In genomic region chr15:79093083-79093839, GRCm38 (mm10) we compare ENCODE assay signal across 8 mouse cellular contexts. TPM values are rescaled to one million over a fixed set of nuclear protein-coding genes. Genes with fewer than 3 reads are reported as not detected.
DNase-seq lines count a peak whose midpoint lies in the region; ATAC-seq and TF ChIP-seq lines count a peak whose summit lies in the region.

No protein-coding gene starts in this region.

- no peak for TF ChIP-seq POLR2A in liver, adult 2 months (IDR thresholded peaks at IDR 0.05; ENCODE audit: extremely low read depth, insufficient read depth, low read length)
- TF ChIP-seq POLR2A in embryonic fibroblast, embryonic 13.5 days (IDR thresholded peaks at IDR 0.05; ENCODE audit: low read depth, low read length), result no peak

- no peaks in the 10 kb centered on the region for H3K9me3 ChIP-seq in liver, embryonic 12.5 days (replicated peaks)
- no peaks in the 10 kb centered on the region for H3K9me3 ChIP-seq in stomach, embryonic 14.5 days (ENCODE audit: control insufficient read depth, low read depth, low read length)
- H3K9me3 ChIP-seq in forebrain, embryonic 13.5 days (replicated peaks), result no peaks in the 10 kb centered on the region

- no peak overlapping the region for H3K4me2 ChIP-seq in liver, embryonic 12.5 days
- no peak overlapping the region for H3K4me2 ChIP-seq in stomach, embryonic 14.5 days (replicated peaks; ENCODE audit: low read depth, low read length)
- no peak overlapping the region for H3K4me2 ChIP-seq in forebrain, embryonic 13.5 days

- no peak overlapping the region for H3K4me3 ChIP-seq in liver, adult 2 months (ENCODE audit: insufficient read depth, low read depth, low read length)
- no peak overlapping the region for H3K4me3 ChIP-seq in liver, embryonic 12.5 days
- no peak overlapping the region for H3K4me3 ChIP-seq in embryonic fibroblast, embryonic 13.5 days (ENCODE audit: insufficient read depth, low read length)
- H3K4me3 ChIP-seq in stomach, embryonic 14.5 days (ENCODE audit: low read depth, low read length), result no peak overlapping the region
- no peak overlapping the region for H3K4me3 ChIP-seq in forebrain, embryonic 13.5 days

- peak; percentile 61 for TF ChIP-seq CTCF in liver, adult 2 months (IDR thresholded peaks at IDR 0.05; ENCODE audit: low read depth, low read length)
- peak; percentile 85; the same call in 1 of the 2 replicates for TF ChIP-seq CTCF in embryonic fibroblast, embryonic 13.5 days (IDR thresholded peaks at IDR 0.05; ENCODE audit: borderline replicate concordance, insufficient read depth, low read length)

- H3K9ac ChIP-seq in liver, adult 2 months (ENCODE audit: low read depth, low read length), result no peak overlapping the region
- H3K9ac ChIP-seq in liver, embryonic 12.5 days, result no peak overlapping the region
- H3K9ac ChIP-seq in stomach, embryonic 14.5 days (replicated peaks; ENCODE audit: low read depth, low read length), result no peak overlapping the region
- H3K9ac ChIP-seq in forebrain, embryonic 13.5 days, result no peak overlapping the region

- no peak overlapping the region for H3K27ac ChIP-seq in liver, adult 2 months (replicated peaks; ENCODE audit: insufficient read depth, low read depth, low read length)
- no peak overlapping the region for H3K27ac ChIP-seq in liver, embryonic 12.5 days
- H3K27ac ChIP-seq in embryonic fibroblast, embryonic 13.5 days (ENCODE audit: insufficient read depth, low read length), result no peak overlapping the region
- H3K27ac ChIP-seq in stomach, embryonic 14.5 days (ENCODE audit: low read length), result peak overlapping the region; percentile 71; the same call in 1 of the 2 replicates
- no peak overlapping the region for H3K27ac ChIP-seq in forebrain, embryonic 13.5 days

- no peaks in the 10 kb centered on the region for H3K27me3 ChIP-seq in liver, adult 2 months (ENCODE audit: control insufficient read depth, insufficient read depth, low read length)
- 0 out of 2 replicates have a peak, but pooled peaks cover 3% of the 10 kb centered on the region for H3K27me3 ChIP-seq in liver, embryonic 12.5 days (replicated peaks)
- no peaks in the 10 kb centered on the region for H3K27me3 ChIP-seq in stomach, embryonic 14.5 days (ENCODE audit: control insufficient read depth, insufficient read depth, low read length)
- no peaks in the 10 kb centered on the region for H3K27me3 ChIP-seq in forebrain, embryonic 13.5 days

- peaks cover 10% of the 10 kb centered on the region for H3K4me1 ChIP-seq in liver, adult 2 months (ENCODE audit: control insufficient read depth, insufficient read depth, low read length)
- peaks cover 23% of the 10 kb centered on the region for H3K4me1 ChIP-seq in liver, embryonic 12.5 days
- H3K4me1 ChIP-seq in embryonic fibroblast, embryonic 13.5 days (ENCODE audit: control insufficient read depth, insufficient read depth, low read length), result peaks cover 5% of the 10 kb centered on the region
- peaks cover 12% of the 10 kb centered on the region for H3K4me1 ChIP-seq in stomach, embryonic 14.5 days (ENCODE audit: control insufficient read depth, insufficient read depth, low read length)
- H3K4me1 ChIP-seq in forebrain, embryonic 13.5 days, result 0 out of 2 replicates have a peak, but pooled peaks cover 6% of the 10 kb centered on the region

- no peak for DNase-seq in frontal cortex, postnatal 25 days (ENCODE audit: low spot score in 2 of 2)
- DNase-seq in liver, adult 2 months (ENCODE audit: extremely low read depth, low read depth, low spot score), result no peak
- no peak for DNase-seq in B cell, adult 2 months

- ATAC-seq in frontal cortex, adult (ENCODE audit: low TSS enrichment), result peak; percentile 60; the same call in 1 of the 2 replicates
- no peak for ATAC-seq in liver, embryonic 12.5 days
- ATAC-seq in stomach, embryonic 14.5 days (ENCODE audit: insufficient number of reproducible peaks, insufficient read depth, low FRiP score, low read depth), result 0 out of 2 replicates have a peak, but pooled peaks have one; percentile 35
- no peak for ATAC-seq in forebrain, embryonic 13.5 days

- no peaks in the 10 kb centered on the region for H3K79me2 ChIP-seq in liver, adult 2 months (ENCODE audit: control insufficient read depth, insufficient read depth, low read length)

- H3K36me3 ChIP-seq in liver, adult 2 months (ENCODE audit: control insufficient read depth, insufficient read depth, low read length), result peaks cover 35% of the 10 kb centered on the region
- peaks cover 81% of the 10 kb centered on the region for H3K36me3 ChIP-seq in liver, embryonic 12.5 days
- peaks cover 61% of the 10 kb centered on the region for H3K36me3 ChIP-seq in stomach, embryonic 14.5 days (ENCODE audit: control insufficient read depth, insufficient read depth, low read length)
- H3K36me3 ChIP-seq in forebrain, embryonic 13.5 days (ENCODE audit: poor library complexity, severe bottlenecking), result peaks cover 83% of the 10 kb centered on the region

- 73% methylated on average over 7 of the region's 7 CpGs for WGBS in liver, adult 2 months
- WGBS in liver, embryonic 12.5 days (ENCODE audit: insufficient replicate concordance), result 76% methylated on average over 7 of the region's 7 CpGs
- 43% methylated on average over 7 of the region's 7 CpGs for WGBS in stomach, embryonic 14.5 days
- 79% methylated on average over 7 of the region's 7 CpGs for WGBS in forebrain, embryonic 13.5 days

RNA-seq across cellular contexts. Expression of gene Micall1, which starts 15.4 kb away (rescaled TPM):
- 3.0 and 3.3 TPM in 2 replicates for total RNA-seq in liver, adult 2 months (2014; rRNA removed)
- polyA plus RNA-seq in liver, adult 2 months (2012; rRNA removed), result 6.2 and 8.9 TPM in 2 replicates
- polyA plus RNA-seq in liver, embryonic 12.5 days (2016; fragmentation: Nextera tagmentation; extraction: Ambion mirVana), result 3.0 and 3.2 TPM in 2 replicates
- 17.0 and 27.4 TPM in 2 replicates for polyA plus RNA-seq in embryonic fibroblast, embryonic 13.5 days (2011; ENCODE audit: insufficient read length, low read depth, missing spikeins)
- polyA plus RNA-seq in stomach, embryonic 14.5 days (2014; fragmentation: Nextera tagmentation; extraction: Ambion mirVana), result 12.1 and 12.5 TPM in 2 replicates
- polyA plus RNA-seq in forebrain, embryonic 13.5 days (2015; fragmentation: Nextera tagmentation; extraction: Ambion mirVana), result 5.4 and 6.5 TPM in 2 replicates

RNA-seq across cellular contexts. Expression of gene Eif3l, which starts 18.3 kb away (rescaled TPM):
- total RNA-seq in liver, adult 2 months (2014; rRNA removed), result 82.1 and 94.2 TPM in 2 replicates
- polyA plus RNA-seq in liver, adult 2 months (2012; rRNA removed), result 98.3 and 103 TPM in 2 replicates
- polyA plus RNA-seq in liver, embryonic 12.5 days (2016; fragmentation: Nextera tagmentation; extraction: Ambion mirVana), result 188 and 201 TPM in 2 replicates
- 247 and 268 TPM in 2 replicates for polyA plus RNA-seq in embryonic fibroblast, embryonic 13.5 days (2011; ENCODE audit: insufficient read length, low read depth, missing spikeins)
- polyA plus RNA-seq in stomach, embryonic 14.5 days (2014; fragmentation: Nextera tagmentation; extraction: Ambion mirVana), result 218 and 224 TPM in 2 replicates
- polyA plus RNA-seq in forebrain, embryonic 13.5 days (2015; fragmentation: Nextera tagmentation; extraction: Ambion mirVana), result 207 and 215 TPM in 2 replicates

RNA-seq across cellular contexts. Expression of gene Ankrd54, which starts 30.6 kb away (rescaled TPM):
- total RNA-seq in liver, adult 2 months (2014; rRNA removed), result 5.1 and 6.4 TPM in 2 replicates
- 22.5 and 27.1 TPM in 2 replicates for polyA plus RNA-seq in liver, adult 2 months (2012; rRNA removed)
- polyA plus RNA-seq in liver, embryonic 12.5 days (2016; fragmentation: Nextera tagmentation; extraction: Ambion mirVana), result 58.9 and 61.4 TPM in 2 replicates
- 10.4 and 13.8 TPM in 2 replicates for polyA plus RNA-seq in embryonic fibroblast, embryonic 13.5 days (2011; ENCODE audit: insufficient read length, low read depth, missing spikeins)
- polyA plus RNA-seq in stomach, embryonic 14.5 days (2014; fragmentation: Nextera tagmentation; extraction: Ambion mirVana), result 42.7 and 44.1 TPM in 2 replicates
- polyA plus RNA-seq in forebrain, embryonic 13.5 days (2015; fragmentation: Nextera tagmentation; extraction: Ambion mirVana), result 53.0 and 53.9 TPM in 2 replicates

RNA-seq across cellular contexts. Expression of gene Polr2f, which starts 47.5 kb away (rescaled TPM):
- 29.2 and 36.0 TPM in 2 replicates for total RNA-seq in liver, adult 2 months (2014; rRNA removed)
- polyA plus RNA-seq in liver, adult 2 months (2012; rRNA removed), result 29.9 and 33.8 TPM in 2 replicates
- 280 and 301 TPM in 2 replicates for polyA plus RNA-seq in liver, embryonic 12.5 days (2016; fragmentation: Nextera tagmentation; extraction: Ambion mirVana)
- polyA plus RNA-seq in embryonic fibroblast, embryonic 13.5 days (2011; ENCODE audit: insufficient read length, low read depth, missing spikeins), result 82.7 and 96.6 TPM in 2 replicates
- polyA plus RNA-seq in stomach, embryonic 14.5 days (2014; fragmentation: Nextera tagmentation; extraction: Ambion mirVana), result 367 and 376 TPM in 2 replicates
- polyA plus RNA-seq in forebrain, embryonic 13.5 days (2015; fragmentation: Nextera tagmentation; extraction: Ambion mirVana), result 300 and 353 TPM in 2 replicates

RNA-seq across cellular contexts. Expression of gene 1700088E04Rik, which starts 47.8 kb away (rescaled TPM):
- 0.65 and 0.67 TPM in 2 replicates for total RNA-seq in liver, adult 2 months (2014; rRNA removed)
- polyA plus RNA-seq in liver, adult 2 months (2012; rRNA removed), result 0.25 and 0.65 TPM in 2 replicates
- 0.86 and 1.0 TPM in 2 replicates for polyA plus RNA-seq in liver, embryonic 12.5 days (2016; fragmentation: Nextera tagmentation; extraction: Ambion mirVana)
- 1.7 and 2.2 TPM in 2 replicates for polyA plus RNA-seq in embryonic fibroblast, embryonic 13.5 days (2011; ENCODE audit: insufficient read length, low read depth, missing spikeins)
- 8.7 TPM in 2 replicates for polyA plus RNA-seq in stomach, embryonic 14.5 days (2014; fragmentation: Nextera tagmentation; extraction: Ambion mirVana)
- 12.1 and 13.7 TPM in 2 replicates for polyA plus RNA-seq in forebrain, embryonic 13.5 days (2015; fragmentation: Nextera tagmentation; extraction: Ambion mirVana)

Comparison
In these comparisons a context has a peak if more than half of its experiments do, and no peak if none do; other contexts are left out.
1. ATAC-seq: peak in frontal cortex, adult (single experiment) and stomach, embryonic 14.5 days (single experiment); none in liver, embryonic 12.5 days (single experiment) and forebrain, embryonic 13.5 days (single experiment).